Mouse (Mus musculus): Measurements from ENCODE around the gene Oard1.

- TF ChIP-seq CTCF (IDR thresholded peaks at IDR 0.05; ENCODE audit: low read depth, low read length) (no peak), POLR2A (IDR thresholded peaks at IDR 0.05; ENCODE audit: borderline replicate concordance, low read depth, low read length) (no peak)
Measured at GRCm38 (mm10) chr17:48430394-48430793, 20.6 kb downstream of the Oard1 start.

Data from bone marrow macrophage, adult 2 months (primary cell).